Mouse (Mus musculus) megakaryocyte, embryonic 14.5 days (primary cell): ENCODE results near the gene Sept5.

ENCODE experiments used
- FLI1 ChIP-seq: IDR thresholded peaks from 2 replicates; pipeline ENCODE4 v1.6.1; 2012; ENCODE audit warnings: low read length, inconsistent platforms, mixed read lengths
- GATA1 ChIP-seq: IDR thresholded peaks from 3 replicates; pipeline ENCODE4 v1.6.1; 2012; ENCODE audit warnings: mixed read lengths, low read length, inconsistent platforms, borderline replicate concordance

DNA sequence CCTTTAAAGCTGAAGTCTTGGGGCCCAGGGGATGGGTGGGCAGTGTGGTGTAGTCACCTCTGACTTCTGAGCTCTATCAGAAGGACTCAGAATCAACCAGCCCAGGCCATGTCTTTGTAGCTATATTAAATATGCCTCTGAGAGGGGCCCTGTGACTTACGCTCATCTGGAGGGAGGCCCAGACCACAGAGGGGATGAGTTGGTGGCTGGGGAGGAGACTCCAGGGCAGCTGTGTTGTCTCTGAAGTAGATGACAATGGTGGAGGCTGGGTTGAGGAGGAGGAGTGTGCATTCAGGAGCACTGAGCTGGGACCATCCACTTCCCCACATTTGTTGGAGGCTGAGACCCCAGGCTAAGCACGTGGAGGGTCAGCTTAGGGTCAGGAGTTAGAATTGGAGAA is 11.5 kb downstream of the Sept5 start:
- no peak for TF ChIP-seq FLI1
- no peak for TF ChIP-seq GATA1
